In genomic region chr1:160792686-160793355, GRCm38 (mm10) we compare ENCODE assay signal across 8 mouse cellular contexts. TPM values are rescaled to one million over a fixed set of nuclear protein-coding genes. Genes with fewer than 3 reads are reported as not detected.
DNase-seq lines count a peak whose midpoint lies in the region; ATAC-seq and TF ChIP-seq lines count a peak whose summit lies in the region.

Rabgap1l (minus strand) TSS chr1:160793211.

- no peaks in the 10 kb centered on the region for H3K36me3 ChIP-seq in heart, embryonic 15.5 days
- no peaks in the 10 kb centered on the region for H3K36me3 ChIP-seq in liver, embryonic 14.5 days (replicated peaks; ENCODE audit: control insufficient read depth, insufficient read depth, low read depth)
- no peaks in the 10 kb centered on the region for H3K36me3 ChIP-seq in neural tube, embryonic 11.5 days (ENCODE audit: control insufficient read depth, insufficient read depth, low read length)
- no peaks in the 10 kb centered on the region for H3K36me3 ChIP-seq in stomach, postnatal 0 days (ENCODE audit: control insufficient read depth, insufficient read depth, low read length)

- peak; percentile 13; the same call in 1 of the 2 replicates for TF ChIP-seq CTCF in liver, embryonic 14.5 days (IDR thresholded peaks at IDR 0.05; ENCODE audit: low read depth)
- TF ChIP-seq CTCF in stomach, postnatal 0 days (IDR thresholded peaks at IDR 0.05; ENCODE audit: low read depth), result no peak

- no peaks in the 10 kb centered on the region for H3K4me1 ChIP-seq in brown adipose tissue, adult 24 weeks (ENCODE audit: control insufficient read depth, insufficient read depth, insufficient read length, low read length)
- H3K4me1 ChIP-seq in heart, embryonic 15.5 days (replicated peaks), result peaks cover 3% of the 10 kb centered on the region
- H3K4me1 ChIP-seq in liver, embryonic 14.5 days (replicated peaks; ENCODE audit: control insufficient read depth in 2 of 2, insufficient read depth in 2 of 2, low read length in 1 of 2), result peaks cover 25 to 34% of the 10 kb centered on the region in 2 experiments
- H3K4me1 ChIP-seq in neural tube, embryonic 11.5 days (ENCODE audit: control insufficient read depth, insufficient read depth, low read length), result 0 out of 2 replicates have a peak, but pooled peaks cover 3% of the 10 kb centered on the region
- H3K4me1 ChIP-seq in stomach, postnatal 0 days (replicated peaks; ENCODE audit: control insufficient read depth, insufficient read depth), result no peaks in the 10 kb centered on the region

- H3K9ac ChIP-seq in heart, embryonic 15.5 days, result peak within 1 kb of the TSS; percentile 96
- H3K9ac ChIP-seq in liver, embryonic 14.5 days (replicated peaks), result peak within 1 kb of the TSS; percentile 98
- H3K9ac ChIP-seq in neural tube, embryonic 11.5 days (ENCODE audit: low read length), result peak within 1 kb of the TSS; percentile 84
- H3K9ac ChIP-seq in stomach, postnatal 0 days (ENCODE audit: low read length), result peak within 1 kb of the TSS; percentile 85

- no peaks in the 10 kb centered on the region for H3K27me3 ChIP-seq in heart, embryonic 15.5 days
- no peaks in the 10 kb centered on the region for H3K27me3 ChIP-seq in liver, embryonic 14.5 days (ENCODE audit: control insufficient read depth, insufficient read depth, low read length)
- H3K27me3 ChIP-seq in neural tube, embryonic 11.5 days (ENCODE audit: control insufficient read depth, insufficient read depth, low read length), result no peaks in the 10 kb centered on the region
- no peaks in the 10 kb centered on the region for H3K27me3 ChIP-seq in stomach, postnatal 0 days (ENCODE audit: control insufficient read depth, insufficient read depth, low read length)

- whole genome bisulfite sequencing in heart, embryonic 15.5 days, result under 1% methylated on average over 53 of the region's 67 CpGs
- under 1% methylated on average over 55 of the region's 67 CpGs for WGBS in liver, embryonic 14.5 days (ENCODE audit: insufficient replicate concordance)
- WGBS in neural tube, embryonic 11.5 days, result under 1% methylated on average over 52 of the region's 67 CpGs
- WGBS in stomach, postnatal 0 days, result under 1% methylated on average over 64 of the region's 67 CpGs

- DNase-seq in CD4-positive, CD25-positive, alpha-beta regulatory T cell, adult 2 months (ENCODE audit: low read depth, low spot score), result peak; percentile 95
- DNase-seq in fibroblast of lung, adult 2 months (ENCODE audit: low read depth), result peak; percentile 61
- peak; percentile 94 to 98 for DNase-seq in kidney, postnatal 25 days
- peak; percentile 87 to 89 (median 89) for DNase-seq in liver, embryonic 14.5 days (ENCODE audit: low read depth in 3 of 3, low spot score in 3 of 3)
- DNase-seq in neural tube, embryonic 11.5 days (ENCODE audit: low spot score), result peak; percentile 95
- DNase-seq in stomach, postnatal 0 days (ENCODE audit: low spot score), result peak; percentile 90

- H3K4me3 ChIP-seq in brown adipose tissue, adult 24 weeks (ENCODE audit: insufficient read depth, low read depth, low read length), result peak within 1 kb of the TSS; percentile 90
- peak within 1 kb of the TSS; percentile 99 for H3K4me3 ChIP-seq in heart, embryonic 15.5 days
- H3K4me3 ChIP-seq in liver, embryonic 14.5 days (ENCODE audit: insufficient read depth in 1 of 2, low read depth in 2 of 2, low read length in 2 of 2), result peak within 1 kb of the TSS; percentile 70 to 88
- H3K4me3 ChIP-seq in neural tube, embryonic 11.5 days (ENCODE audit: low read depth, low read length), result peak within 1 kb of the TSS; percentile 90
- peak within 1 kb of the TSS; percentile 97 for H3K4me3 ChIP-seq in stomach, postnatal 0 days (ENCODE audit: low read depth, low read length)

- no peaks in the 10 kb centered on the region for H3K9me3 ChIP-seq in heart, embryonic 15.5 days (replicated peaks)
- no peaks in the 10 kb centered on the region for H3K9me3 ChIP-seq in liver, embryonic 14.5 days (ENCODE audit: control insufficient read depth, low read length)
- H3K9me3 ChIP-seq in neural tube, embryonic 11.5 days (ENCODE audit: control insufficient read depth, low read length), result no peaks in the 10 kb centered on the region
- no peaks in the 10 kb centered on the region for H3K9me3 ChIP-seq in stomach, postnatal 0 days (ENCODE audit: control insufficient read depth, low read length)

- peak; percentile 97 for ATAC-seq in heart, embryonic 15.5 days (replicated peaks; ENCODE audit: insufficient number of reproducible peaks, insufficient read depth, low FRiP score, low read depth)
- ATAC-seq in liver, embryonic 14.5 days (ENCODE audit: insufficient read depth), result peak; percentile 88
- ATAC-seq in neural tube, embryonic 11.5 days (ENCODE audit: insufficient read depth, low FRiP score, low TSS enrichment), result peak; percentile 96
- ATAC-seq in stomach, postnatal 0 days (ENCODE audit: low FRiP score, low TSS enrichment), result peak; percentile 99

- 0 out of 2 replicates have a peak within 1 kb of the TSS, but pooled peaks have one; percentile 28 for H3K27ac ChIP-seq in brown adipose tissue, adult 24 weeks (replicated peaks; ENCODE audit: low read depth, low read length)
- H3K27ac ChIP-seq in heart, embryonic 15.5 days, result peak within 1 kb of the TSS; percentile 95
- H3K27ac ChIP-seq in liver, embryonic 14.5 days, result peak within 1 kb of the TSS; percentile 97
- 0 out of 2 replicates have a peak within 1 kb of the TSS, but pooled peaks have one; percentile 14 for H3K27ac ChIP-seq in neural tube, embryonic 11.5 days (ENCODE audit: low read depth, low read length)
- peak within 1 kb of the TSS; percentile 79 for H3K27ac ChIP-seq in stomach, postnatal 0 days (replicated peaks)

- peak within 1 kb of the TSS; percentile 87 for H3K4me2 ChIP-seq in heart, embryonic 15.5 days
- H3K4me2 ChIP-seq in liver, embryonic 14.5 days (ENCODE audit: low read depth), result peak within 1 kb of the TSS; percentile 78
- peak within 1 kb of the TSS; percentile 95 for H3K4me2 ChIP-seq in neural tube, embryonic 11.5 days (ENCODE audit: low read depth)
- H3K4me2 ChIP-seq in stomach, postnatal 0 days (replicated peaks; ENCODE audit: low read depth), result peak within 1 kb of the TSS; percentile 93

- no peak for TF ChIP-seq EP300 in liver, embryonic 14.5 days (IDR thresholded peaks at IDR 0.05; ENCODE audit: low read depth)
- no peak for TF ChIP-seq EP300 in stomach, postnatal 0 days (optimal IDR thresholded peaks at IDR 0.05)

RNA-seq across cellular contexts. Expression of gene Rabgap1l, which starts in this region (rescaled TPM):
- polyA plus RNA-seq in brown adipose tissue, adult 24 weeks (2012; ENCODE audit: insufficient read depth, insufficient read length, missing spikeins), result 24.3 and 26.9 TPM in 2 replicates
- polyA plus RNA-seq in heart, embryonic 15.5 days (2015; fragmentation: Nextera tagmentation; extraction: Ambion mirVana), result 74.3 and 79.1 TPM in 2 replicates
- 10.6 and 18.7 TPM in 2 replicates for polyA plus RNA-seq in liver, embryonic 14.5 days (2012; rRNA removed)
- polyA plus RNA-seq in liver, embryonic 14.5 days (2014; fragmentation: Nextera tagmentation; extraction: Ambion mirVana), result 27.5 and 31.3 TPM in 2 replicates
- polyA plus RNA-seq in neural tube, embryonic 11.5 days (2014; fragmentation: Nextera tagmentation; extraction: Ambion mirVana), result 12.7 and 14.1 TPM in 2 replicates
- polyA plus RNA-seq in stomach, postnatal 0 days (2015; fragmentation: Nextera tagmentation; extraction: Ambion mirVana), result 19.1 and 19.6 TPM in 2 replicates

Comparison
In these comparisons a context has a peak if more than half of its experiments do, and no peak if none do; other contexts are left out.
1. Peak in every context shown above with its lines: DNase-seq, ATAC-seq, H3K4me3 ChIP-seq and H3K27ac ChIP-seq.
2. H3K27ac ChIP-seq: peak in every context shown above with its lines; median percentile 97 in liver, embryonic 14.5 days; 95 in heart, embryonic 15.5 days; 79 in stomach, postnatal 0 days; 28 in brown adipose tissue, adult 24 weeks; 14 in neural tube, embryonic 11.5 days.